In the genomic region with DNA sequence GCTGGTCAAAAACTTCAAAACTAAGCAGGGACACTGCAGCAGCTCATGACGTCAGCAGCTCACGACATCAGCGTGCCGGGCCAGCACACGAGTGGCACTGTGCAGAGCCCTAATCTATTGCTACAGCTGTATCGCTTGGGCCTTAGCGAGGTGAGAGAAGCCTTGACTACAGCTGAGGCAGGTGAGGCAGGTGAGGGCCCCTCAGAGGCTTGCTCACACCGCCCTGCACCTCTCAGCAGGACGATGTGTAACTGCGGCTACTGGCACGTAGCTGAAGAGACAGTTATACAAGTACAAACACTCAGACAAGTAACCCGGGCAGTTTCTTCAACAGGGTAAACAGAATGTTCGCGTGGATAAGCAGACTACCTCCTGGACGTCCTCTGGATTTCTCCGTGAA, we compare ENCODE assay signal across 13 mouse cellular contexts.
"Had no signal": no experiment of that assay in that cellular context is flagged by ENCODE, and none has a peak within 500 bp of the region (broad histone marks: within the 10 kb centered on the region; RNA-seq: fewer than 3 reads in every experiment).

No protein-coding gene starts in this region.

- H3K9me3 ChIP-seq: hindbrain, embryonic 15.5 days; megakaryocyte, embryonic 14.5 days; midbrain, embryonic 10.5 days; neural tube, embryonic 12.5 days had no signal

- ATAC-seq: liver, postnatal 0 days had no signal

- DNase-seq: kidney, adult 2 months; kidney, postnatal 10 days; kidney, postnatal 36 days; layer of hippocampus, postnatal 36 days; liver, postnatal 0 days; midbrain, embryonic 14.5 days; thymus, postnatal 25 days had no signal

- H3K27me3 ChIP-seq: hindbrain, embryonic 15.5 days; megakaryocyte, embryonic 14.5 days; neural tube, embryonic 12.5 days had no signal

- H3K4me2 ChIP-seq: hindbrain, embryonic 15.5 days; neural tube, embryonic 12.5 days had no signal

- H3K27ac ChIP-seq: hindbrain, embryonic 15.5 days; left cerebral cortex, adult 2 months; liver, embryonic 14.5 days; midbrain, embryonic 10.5 days; neural tube, embryonic 12.5 days had no signal

- H3K4me3 ChIP-seq: hindbrain, embryonic 15.5 days; left cerebral cortex, adult 2 months; megakaryocyte, embryonic 14.5 days; midbrain, embryonic 10.5 days; neural tube, embryonic 12.5 days had no signal

- H3K9ac ChIP-seq: hindbrain, embryonic 15.5 days; liver, embryonic 14.5 days; liver, postnatal 0 days; neural tube, embryonic 12.5 days had no signal
